Mouse (Mus musculus): ENCODE data around the gene Xcl1. TPM values are rescaled to one million over a fixed set of nuclear protein-coding genes. Genes with fewer than 3 reads are reported as not detected.
"Not testable (repeated sequence)": the region's sequence is repeated elsewhere in the genome, so short reads cannot be mapped to it uniquely, and the experiment has no call there.

Gene Xcl1
- total RNA-seq (2021): not detected

GRCm38 (mm10) chr1:164935477-164936044 lies at the start of gene Xcl1:
Gene Xcl1 (minus strand): TSS chr1:164935527.
- no peak for DNase-seq (ENCODE audit: extremely low spot score in 1 of 2, low spot score in 1 of 2)

- not testable (repeated sequence) for DNase-seq (ENCODE audit: extremely low spot score in 1 of 2, low spot score in 1 of 2)
Measured at GRCm38 (mm10) chr1:164984681-164985080, 49.4 kb upstream of the Xcl1 start.

GRCm38 (mm10) chr1:164977351-164977750 lies 42.0 kb upstream of the Xcl1 start:
- DNase-seq (ENCODE audit: extremely low spot score in 1 of 2, low spot score in 1 of 2): no peak

GRCm38 (mm10) chr1:164975729-164976128 lies 40.4 kb upstream of the Xcl1 start:
- no peak for DNase-seq (ENCODE audit: extremely low spot score in 1 of 2, low spot score in 1 of 2)

- no peak for DNase-seq (ENCODE audit: extremely low spot score in 1 of 2, low spot score in 1 of 2)
Measured at GRCm38 (mm10) chr1:164975276-164975675, 39.9 kb upstream of the Xcl1 start.

GRCm38 (mm10) chr1:164973790-164974189 lies 38.5 kb upstream of the Xcl1 start:
- DNase-seq (ENCODE audit: extremely low spot score in 1 of 2, low spot score in 1 of 2): no peak

GRCm38 (mm10) chr1:164973341-164973740 lies 38.0 kb upstream of the Xcl1 start:
- DNase-seq (ENCODE audit: extremely low spot score in 1 of 2, low spot score in 1 of 2): no peak

GRCm38 (mm10) chr1:164972744-164973143 lies 37.4 kb upstream of the Xcl1 start:
- DNase-seq (ENCODE audit: extremely low spot score in 1 of 2, low spot score in 1 of 2): no peak

- no peak for DNase-seq (ENCODE audit: extremely low spot score in 1 of 2, low spot score in 1 of 2)
Measured at GRCm38 (mm10) chr1:164966095-164966698, 30.9 kb upstream of the Xcl1 start.

GRCm38 (mm10) chr1:164960610-164961009 lies 25.3 kb upstream of the Xcl1 start:
- DNase-seq (ENCODE audit: extremely low spot score in 1 of 2, low spot score in 1 of 2): no peak

- DNase-seq (ENCODE audit: extremely low spot score in 1 of 2, low spot score in 1 of 2): no peak
Measured at GRCm38 (mm10) chr1:164959787-164960385, 24.6 kb upstream of the Xcl1 start.

- DNase-seq (ENCODE audit: extremely low spot score in 1 of 2, low spot score in 1 of 2): no peak
Measured at GRCm38 (mm10) chr1:164959160-164959559, 23.8 kb upstream of the Xcl1 start.

- no peak for DNase-seq (ENCODE audit: extremely low spot score in 1 of 2, low spot score in 1 of 2)
Measured at GRCm38 (mm10) chr1:164957974-164958373, 22.6 kb upstream of the Xcl1 start.

- no peak for DNase-seq (ENCODE audit: extremely low spot score in 1 of 2, low spot score in 1 of 2)
Measured at GRCm38 (mm10) chr1:164956725-164957399, 21.5 kb upstream of the Xcl1 start.

GRCm38 (mm10) chr1:164955452-164956196 lies 20.3 kb upstream of the Xcl1 start:
- no peak for DNase-seq (ENCODE audit: extremely low spot score in 1 of 2, low spot score in 1 of 2)

- no peak for DNase-seq (ENCODE audit: extremely low spot score in 1 of 2, low spot score in 1 of 2)
Measured at GRCm38 (mm10) chr1:164953574-164953973, 18.2 kb upstream of the Xcl1 start.

GRCm38 (mm10) chr1:164936060-164936459 lies 733 bp upstream of the Xcl1 start:
- DNase-seq (ENCODE audit: extremely low spot score in 1 of 2, low spot score in 1 of 2): no peak

GRCm38 (mm10) chr1:164933441-164934188 lies 1.7 kb downstream of the Xcl1 start:
- DNase-seq (ENCODE audit: extremely low spot score in 1 of 2, low spot score in 1 of 2): no peak

- no peak for DNase-seq (ENCODE audit: extremely low spot score in 1 of 2, low spot score in 1 of 2)
Measured at GRCm38 (mm10) chr1:164931135-164931534, 4.2 kb downstream of the Xcl1 start.

GRCm38 (mm10) chr1:164930006-164930405 lies 5.3 kb downstream of the Xcl1 start:
- no peak for DNase-seq (ENCODE audit: extremely low spot score in 1 of 2, low spot score in 1 of 2)
